Comparison of ENCODE assay signal across 11 mouse cellular contexts in the genomic region with DNA sequence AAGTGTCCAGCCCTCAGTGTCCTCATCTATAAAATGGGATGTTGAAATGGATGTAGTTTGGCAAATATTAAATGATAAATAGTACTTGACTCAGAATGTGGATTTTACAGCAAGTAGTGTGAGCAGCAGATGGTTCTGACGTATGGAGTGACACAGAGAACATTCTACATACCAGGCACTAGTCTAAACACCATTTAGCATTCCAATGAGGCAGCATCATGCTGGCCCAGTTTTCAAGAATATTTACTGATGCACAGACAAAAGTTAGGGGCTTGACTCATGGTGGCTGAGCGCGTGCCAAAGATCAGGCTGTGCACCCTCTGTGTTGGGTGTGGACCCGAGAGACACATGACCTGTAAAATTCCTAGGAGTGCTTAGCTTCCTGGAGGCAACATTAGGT.
DNase-seq lines count a peak whose midpoint lies in the region; ATAC-seq and TF ChIP-seq lines count a peak whose summit lies in the region.
"Had no signal": no experiment of that assay in that cellular context is flagged by ENCODE, and none has a peak within 500 bp of the region (broad histone marks: within the 10 kb centered on the region; RNA-seq: fewer than 3 reads in every experiment).

No protein-coding gene starts in this region.

- H3K4me2 ChIP-seq in hindbrain, embryonic 13.5 days, result no peak overlapping the region
- no peak overlapping the region for H3K4me2 ChIP-seq in hindbrain, postnatal 0 days (ENCODE audit: low read depth, low read length)
- H3K4me2 ChIP-seq in neural tube, embryonic 11.5 days (ENCODE audit: low read depth), result no peak overlapping the region
- H3K4me2 ChIP-seq in hindbrain, embryonic 15.5 days, result no peak overlapping the region
- H3K4me2 ChIP-seq: liver, embryonic 13.5 days had no signal

- TF ChIP-seq CTCF in hindbrain, postnatal 0 days (IDR thresholded peaks at IDR 0.05; ENCODE audit: low read depth), result no peak
- no peak for TF ChIP-seq CTCF in brain, embryonic 14.5 days (IDR thresholded peaks at IDR 0.05; ENCODE audit: borderline replicate concordance, extremely low read depth, insufficient read depth, insufficient read length)

- peaks cover 19% of the 10 kb centered on the region for H3K4me1 ChIP-seq in hindbrain, embryonic 13.5 days (replicated peaks)
- H3K4me1 ChIP-seq in hindbrain, postnatal 0 days (ENCODE audit: insufficient read depth, low read length), result no peaks in the 10 kb centered on the region
- H3K4me1 ChIP-seq in neural tube, embryonic 11.5 days (ENCODE audit: control insufficient read depth, insufficient read depth, low read length), result no peaks in the 10 kb centered on the region
- peaks cover 18% of the 10 kb centered on the region for H3K4me1 ChIP-seq in hindbrain, embryonic 15.5 days (replicated peaks)
- H3K4me1 ChIP-seq: liver, embryonic 13.5 days had no signal

- no peaks in the 10 kb centered on the region for H3K27me3 ChIP-seq in hindbrain, embryonic 13.5 days
- H3K27me3 ChIP-seq in hindbrain, postnatal 0 days (ENCODE audit: insufficient read depth, low read length), result no peaks in the 10 kb centered on the region
- H3K27me3 ChIP-seq in neural tube, embryonic 11.5 days (ENCODE audit: control insufficient read depth, insufficient read depth, low read length), result no peaks in the 10 kb centered on the region
- no peaks in the 10 kb centered on the region for H3K27me3 ChIP-seq in hindbrain, embryonic 15.5 days
- H3K27me3 ChIP-seq: liver, embryonic 13.5 days had no signal

- H3K36me3 ChIP-seq in hindbrain, embryonic 13.5 days, result no peaks in the 10 kb centered on the region
- no peaks in the 10 kb centered on the region for H3K36me3 ChIP-seq in hindbrain, postnatal 0 days (ENCODE audit: insufficient read depth, low read length)
- H3K36me3 ChIP-seq in neural tube, embryonic 11.5 days (ENCODE audit: control insufficient read depth, insufficient read depth, low read length), result no peaks in the 10 kb centered on the region
- no peaks in the 10 kb centered on the region for H3K36me3 ChIP-seq in hindbrain, embryonic 15.5 days
- H3K36me3 ChIP-seq: liver, embryonic 13.5 days had no signal

- no peak for TF ChIP-seq POLR2A in brain, embryonic 14.5 days (IDR thresholded peaks at IDR 0.05; ENCODE audit: borderline replicate concordance, extremely low read depth, insufficient read depth, insufficient read length, poor library complexity, severe bottlenecking)

- H3K9ac ChIP-seq in hindbrain, embryonic 13.5 days, result no peak overlapping the region
- no peak overlapping the region for H3K9ac ChIP-seq in hindbrain, postnatal 0 days (replicated peaks; ENCODE audit: low read length)
- H3K9ac ChIP-seq in neural tube, embryonic 11.5 days (ENCODE audit: low read length), result no peak overlapping the region
- H3K9ac ChIP-seq in hindbrain, embryonic 15.5 days, result no peak overlapping the region
- H3K9ac ChIP-seq: liver, embryonic 13.5 days had no signal

- H3K27ac ChIP-seq in hindbrain, embryonic 13.5 days, result peak overlapping the region; percentile 62
- H3K27ac ChIP-seq in hindbrain, postnatal 0 days, result no peak overlapping the region
- no peak overlapping the region for H3K27ac ChIP-seq in neural tube, embryonic 11.5 days (ENCODE audit: low read depth, low read length)
- peak overlapping the region; percentile 56 for H3K27ac ChIP-seq in hindbrain, embryonic 15.5 days (replicated peaks)
- H3K27ac ChIP-seq: liver, embryonic 13.5 days had no signal

- ATAC-seq in hindbrain, embryonic 13.5 days (ENCODE audit: low FRiP score), result 0 out of 2 replicates have a peak, but pooled peaks have one; percentile 13
- no peak for ATAC-seq in hindbrain, postnatal 0 days
- ATAC-seq in neural tube, embryonic 11.5 days (ENCODE audit: insufficient read depth, low FRiP score, low TSS enrichment), result 0 out of 2 replicates have a peak, but pooled peaks have one; percentile 21
- ATAC-seq in hindbrain, embryonic 15.5 days (ENCODE audit: low FRiP score, low read depth), result no peak

- H3K4me3 ChIP-seq in hindbrain, embryonic 13.5 days, result no peak overlapping the region
- H3K4me3 ChIP-seq in hindbrain, postnatal 0 days (ENCODE audit: low read length), result no peak overlapping the region
- no peak overlapping the region for H3K4me3 ChIP-seq in neural tube, embryonic 11.5 days (ENCODE audit: low read depth, low read length)
- H3K4me3 ChIP-seq in hindbrain, embryonic 15.5 days, result no peak overlapping the region
- H3K4me3 ChIP-seq: liver, embryonic 13.5 days had no signal

- no peaks in the 10 kb centered on the region for H3K9me3 ChIP-seq in hindbrain, embryonic 13.5 days
- no peaks in the 10 kb centered on the region for H3K9me3 ChIP-seq in hindbrain, postnatal 0 days (ENCODE audit: low read length)
- no peaks in the 10 kb centered on the region for H3K9me3 ChIP-seq in neural tube, embryonic 11.5 days (ENCODE audit: control insufficient read depth, low read length)
- H3K9me3 ChIP-seq in hindbrain, embryonic 15.5 days, result no peaks in the 10 kb centered on the region

- no peak for DNase-seq in hindbrain, postnatal 0 days (ENCODE audit: low spot score)
- DNase-seq in neural tube, embryonic 11.5 days (ENCODE audit: low spot score), result no peak
- no peak for DNase-seq in neural tube, embryonic 10.5 days (ENCODE audit: extremely low spot score, low spot score)
- DNase-seq in brain, embryonic 14.5 days (ENCODE audit: low read depth), result peak; percentile 90
- DNase-seq in kidney, adult 11 months, result no peak
- no peak for DNase-seq in thymus, postnatal 4 days
- DNase-seq: gastrocnemius, postnatal 25 days; liver, embryonic 13.5 days; thymus, postnatal 36 days had no signal

- WGBS in hindbrain, embryonic 13.5 days, result 78% methylated on average over 4 of the region's 4 CpGs
- WGBS in hindbrain, postnatal 0 days, result 70% methylated on average over 4 of the region's 4 CpGs
- 84% methylated on average over 4 of the region's 4 CpGs for WGBS in neural tube, embryonic 11.5 days
- 71% methylated on average over 4 of the region's 4 CpGs for WGBS in hindbrain, embryonic 15.5 days

Comparison
In these comparisons a context has a peak if more than half of its experiments do, and no peak if none do; other contexts are left out.
1. ATAC-seq: peak in hindbrain, embryonic 13.5 days (single experiment) and neural tube, embryonic 11.5 days (single experiment); none in hindbrain, postnatal 0 days (single experiment) and hindbrain, embryonic 15.5 days (single experiment).
2. H3K27ac ChIP-seq: peak in hindbrain, embryonic 13.5 days (single experiment) and hindbrain, embryonic 15.5 days (single experiment); none in hindbrain, postnatal 0 days (single experiment) and neural tube, embryonic 11.5 days (single experiment).